Comparison of ENCODE assay signal across 23 mouse cellular contexts in genomic region chrX:152403251-152403650, GRCm38 (mm10). TPM values are rescaled to one million over a fixed set of nuclear protein-coding genes. Genes with fewer than 3 reads are reported as not detected.
DNase-seq lines count a peak whose midpoint lies in the region; ATAC-seq and TF ChIP-seq lines count a peak whose summit lies in the region.
"Had no signal": no experiment of that assay in that cellular context is flagged by ENCODE, and none has a peak within 500 bp of the region (broad histone marks: within the 10 kb centered on the region; RNA-seq: fewer than 3 reads in every experiment).

No protein-coding gene starts in this region.

- ATAC-seq in liver, embryonic 11.5 days (replicated peaks; ENCODE audit: low FRiP score) = peak; percentile 70
- no peak for ATAC-seq in liver, postnatal 0 days
- peak; percentile 29; the same call in 1 of the 2 replicates for ATAC-seq in liver, embryonic 13.5 days (ENCODE audit: low read depth)
- peak; percentile 57 for ATAC-seq in megakaryocyte-erythroid progenitor cell, adult 5-6 weeks (replicated peaks; ENCODE audit: low FRiP score, low TSS enrichment, poor library complexity, severe bottlenecking)
- no peak for ATAC-seq in midbrain, postnatal 0 days (ENCODE audit: low FRiP score)
- ATAC-seq: activated CD4-positive, CD25-positive, alpha-beta regulatory T cell, adult 4 months; CD4-positive, CD25-positive, alpha-beta regulatory T cell, adult 4 months; forebrain, embryonic 13.5 days; forebrain, embryonic 15.5 days; Patski had no signal

- H3K9ac ChIP-seq in liver, embryonic 11.5 days (ENCODE audit: low read depth, low read length) = no peak overlapping the region
- H3K9ac ChIP-seq in liver, postnatal 0 days (replicated peaks) = no peak overlapping the region
- no peak overlapping the region for H3K9ac ChIP-seq in liver, embryonic 13.5 days
- no peak overlapping the region for H3K9ac ChIP-seq in midbrain, postnatal 0 days (replicated peaks; ENCODE audit: low read length, poor library complexity, severe bottlenecking)
- H3K9ac ChIP-seq: embryonic facial prominence, embryonic 12.5 days; forebrain, embryonic 13.5 days; forebrain, embryonic 15.5 days had no signal

- WGBS in liver, embryonic 11.5 days = 43% methylated on average over 1 of the region's 1 CpGs
- 74% methylated on average over 1 of the region's 1 CpGs for WGBS in liver, postnatal 0 days (ENCODE audit: insufficient replicate concordance)
- 38% methylated on average over 1 of the region's 1 CpGs for WGBS in liver, embryonic 13.5 days (ENCODE audit: insufficient replicate concordance)
- WGBS in midbrain, postnatal 0 days = 83% methylated on average over 1 of the region's 1 CpGs

- H3K9me3 ChIP-seq in liver, embryonic 11.5 days (ENCODE audit: control insufficient read depth, low read length) = no peaks in the 10 kb centered on the region
- H3K9me3 ChIP-seq in liver, postnatal 0 days (ENCODE audit: low read length) = no peaks in the 10 kb centered on the region
- H3K9me3 ChIP-seq in liver, embryonic 13.5 days (replicated peaks) = no peaks in the 10 kb centered on the region
- H3K9me3 ChIP-seq in midbrain, postnatal 0 days (ENCODE audit: low read length) = no peaks in the 10 kb centered on the region
- H3K9me3 ChIP-seq: embryonic facial prominence, embryonic 10.5 days; embryonic facial prominence, embryonic 12.5 days; forebrain, embryonic 13.5 days; forebrain, embryonic 15.5 days; G1E had no signal

- H3K36me3 ChIP-seq in liver, embryonic 11.5 days (ENCODE audit: control insufficient read depth, insufficient read depth, low read length) = no peaks in the 10 kb centered on the region
- no peaks in the 10 kb centered on the region for H3K36me3 ChIP-seq in liver, postnatal 0 days (replicated peaks; ENCODE audit: insufficient read depth, low read length)
- H3K36me3 ChIP-seq in liver, embryonic 13.5 days = no peaks in the 10 kb centered on the region
- H3K36me3 ChIP-seq in midbrain, postnatal 0 days (ENCODE audit: insufficient read depth, low read length) = no peaks in the 10 kb centered on the region
- H3K36me3 ChIP-seq: embryonic facial prominence, embryonic 10.5 days; embryonic facial prominence, embryonic 12.5 days; forebrain, embryonic 15.5 days; G1E had no signal

- TF ChIP-seq CTCF in liver, postnatal 0 days (IDR thresholded peaks at IDR 0.05; ENCODE audit: low read depth) = no peak
- TF ChIP-seq CTCF in midbrain, postnatal 0 days (IDR thresholded peaks at IDR 0.05) = no peak

- DNase-seq in liver, embryonic 11.5 days (ENCODE audit: low spot score) = no peak
- no peak for DNase-seq in liver, postnatal 0 days
- no peak for DNase-seq in liver, embryonic 13.5 days
- DNase-seq in midbrain, postnatal 0 days (ENCODE audit: low spot score) = no peak
- DNase-seq: adrenal gland, adult 8-10 months; adrenal gland, postnatal 14 days; adrenal gland, postnatal 36 days; B cell, adult 2 months; cerebellum, adult 11-12 months; cerebellum, adult 2 months; cerebellum, adult 9-10 months; cerebellum, postnatal 10 days; cerebellum, postnatal 25 days had no signal

- TF ChIP-seq EP300 in liver, postnatal 0 days (IDR thresholded peaks at IDR 0.05; ENCODE audit: low read depth) = no peak

- H3K4me2 ChIP-seq in liver, embryonic 11.5 days = no peak overlapping the region
- no peak overlapping the region for H3K4me2 ChIP-seq in liver, postnatal 0 days (ENCODE audit: low read depth, low read length)
- no peak overlapping the region for H3K4me2 ChIP-seq in liver, embryonic 13.5 days
- no peak overlapping the region for H3K4me2 ChIP-seq in midbrain, postnatal 0 days (ENCODE audit: low read depth, low read length, poor library complexity, severe bottlenecking)
- H3K4me2 ChIP-seq: embryonic facial prominence, embryonic 12.5 days; forebrain, embryonic 13.5 days; forebrain, embryonic 15.5 days had no signal

- H3K27ac ChIP-seq in liver, embryonic 11.5 days (ENCODE audit: low read depth, low read length) = no peak overlapping the region
- H3K27ac ChIP-seq in liver, postnatal 0 days (ENCODE audit: low read depth) = no peak overlapping the region
- no peak overlapping the region for H3K27ac ChIP-seq in liver, embryonic 13.5 days
- H3K27ac ChIP-seq in midbrain, postnatal 0 days (ENCODE audit: low read depth, low read length) = no peak overlapping the region
- H3K27ac ChIP-seq: embryonic facial prominence, embryonic 10.5 days; embryonic facial prominence, embryonic 12.5 days; forebrain, embryonic 13.5 days; forebrain, embryonic 15.5 days had no signal

- no peak overlapping the region for H3K4me3 ChIP-seq in liver, embryonic 11.5 days (ENCODE audit: low read depth, low read length)
- no peak overlapping the region for H3K4me3 ChIP-seq in liver, postnatal 0 days (ENCODE audit: low read depth, low read length)
- no peak overlapping the region for H3K4me3 ChIP-seq in liver, embryonic 13.5 days (replicated peaks)
- no peak overlapping the region for H3K4me3 ChIP-seq in midbrain, postnatal 0 days (ENCODE audit: low read depth, low read length)
- H3K4me3 ChIP-seq: embryonic facial prominence, embryonic 10.5 days; embryonic facial prominence, embryonic 12.5 days; forebrain, embryonic 13.5 days; forebrain, embryonic 15.5 days had no signal

- H3K27me3 ChIP-seq in liver, embryonic 11.5 days (replicated peaks; ENCODE audit: control insufficient read depth, insufficient read depth, low read length) = peaks cover 17% of the 10 kb centered on the region
- H3K27me3 ChIP-seq in liver, postnatal 0 days (ENCODE audit: insufficient read depth, low read length) = no peaks in the 10 kb centered on the region
- H3K27me3 ChIP-seq in liver, embryonic 13.5 days = peaks cover 17% of the 10 kb centered on the region; the same call in 1 of the 2 replicates
- H3K27me3 ChIP-seq in midbrain, postnatal 0 days (ENCODE audit: insufficient read depth, low read length) = peaks cover 24% of the 10 kb centered on the region; the same call in 1 of the 2 replicates
- H3K27me3 ChIP-seq: CH12.LX; forebrain, embryonic 15.5 days had no signal

- no peaks in the 10 kb centered on the region for H3K4me1 ChIP-seq in liver, embryonic 11.5 days (replicated peaks; ENCODE audit: control insufficient read depth, insufficient read depth, low read length)
- H3K4me1 ChIP-seq in liver, postnatal 0 days (ENCODE audit: insufficient read depth) = no peaks in the 10 kb centered on the region
- H3K4me1 ChIP-seq in liver, embryonic 13.5 days (replicated peaks) = no peaks in the 10 kb centered on the region
- no peaks in the 10 kb centered on the region for H3K4me1 ChIP-seq in midbrain, postnatal 0 days (ENCODE audit: insufficient read depth, low read length)
- H3K4me1 ChIP-seq: embryonic facial prominence, embryonic 10.5 days; embryonic facial prominence, embryonic 12.5 days; forebrain, embryonic 13.5 days; forebrain, embryonic 15.5 days had no signal

RNA-seq across cellular contexts. Expression of gene Gpr173, which starts 34.7 kb away (rescaled TPM):
- 1.0 and 1.4 TPM in 2 replicates for polyA plus RNA-seq in liver, embryonic 11.5 days (2014; fragmentation: Nextera tagmentation; extraction: Ambion mirVana)
- 0.15 TPM in 1 of 2 replicates, not detected in the other for polyA plus RNA-seq in liver, postnatal 0 days (2015; fragmentation: Nextera tagmentation; extraction: Ambion mirVana)
- 0.17 and 0.24 TPM in 2 replicates for polyA plus RNA-seq in liver, embryonic 13.5 days (2015; fragmentation: Nextera tagmentation; extraction: Ambion mirVana)
- not detected in 2 replicates for total RNA-seq in megakaryocyte-erythroid progenitor cell, adult 5-6 weeks (2014; fragmentation: Nextera tagmentation)
- total RNA-seq in megakaryocyte-erythroid progenitor cell, adult 5-6 weeks (2017) = not detected in 2 replicates
- total RNA-seq in midbrain, postnatal 0 days (2014; rRNA removed) = 32.1 and 33.3 TPM in 2 replicates
- 6.8 and 7.2 TPM in 2 replicates for polyA plus RNA-seq in midbrain, postnatal 0 days (2015; fragmentation: Nextera tagmentation; extraction: Ambion mirVana)
- total RNA-seq: CH12.LX had no signal
- polyA plus RNA-seq: activated CD4-positive, CD25-positive, alpha-beta regulatory T cell, adult 4 months; CD4-positive, CD25-positive, alpha-beta regulatory T cell, adult 4 months; G1E had no signal

Comparison
In these comparisons a context has a peak if more than half of its experiments do, and no peak if none do; other contexts are left out.
1. ATAC-seq: peak in liver, embryonic 11.5 days (single experiment), liver, embryonic 13.5 days (single experiment) and megakaryocyte-erythroid progenitor cell, adult 5-6 weeks (single experiment); none in liver, postnatal 0 days (single experiment) and midbrain, postnatal 0 days (single experiment).